Mouse (Mus musculus) testis, adult 2 months (tissue): ENCODE measurements around the gene Kcnh3.

Source experiments
- CTCF ChIP-seq: fragments of 200-500 bp; IDR thresholded peaks from 2 replicates; pipeline ENCODE4 v1.5.1; 2012; ENCODE audit warnings: low read depth, mild to moderate bottlenecking, inconsistent platforms, low read length, moderate library complexity; ENCODE audit not compliant: control insufficient read depth, insufficient read depth, insufficient replicate concordance
- POLR2A ChIP-seq: fragments of 200-500 bp; IDR thresholded peaks from 2 replicates; pipeline ENCODE4 v1.6.1; 2012; ENCODE audit warnings: low read depth, mild to moderate bottlenecking, inconsistent platforms, low read length, moderate library complexity; ENCODE audit not compliant: control insufficient read depth

GRCm38 (mm10) chr15:99262702-99263101 lies 38.0 kb downstream of the Kcnh3 start:
- no peak for TF ChIP-seq CTCF
- no peak for TF ChIP-seq POLR2A
